Mouse (Mus musculus) kidney, postnatal 4 days (tissue): ENCODE results near the gene Gm11060.

ENCODE experiments used
- DNase-seq, 2 experiments: peaks; one replicate each; pipeline ENCODE4 v3.0.0; 2021; ENCODE audit warnings: mixed read lengths in 2 of 2

The Gm11060 gene

DNA sequence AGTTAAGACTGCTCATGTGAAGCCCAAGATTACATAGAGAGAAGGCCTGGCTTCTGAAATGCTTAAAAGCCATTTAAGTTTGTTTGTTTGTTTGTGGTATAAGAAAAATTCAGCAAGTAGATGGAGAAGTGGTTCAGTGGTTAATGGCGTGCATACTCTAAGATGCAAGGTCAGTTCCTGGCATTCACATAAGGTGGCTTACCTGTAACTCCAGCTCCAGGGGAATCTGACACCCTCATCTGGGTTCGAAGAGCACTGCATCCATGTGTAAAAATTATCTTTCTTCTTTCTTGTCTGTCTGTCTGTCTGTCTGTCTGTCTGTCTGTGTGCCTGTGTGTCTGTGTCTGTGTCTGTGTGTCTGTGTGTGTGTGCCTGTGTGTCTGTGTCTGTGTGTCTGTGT, at the start of gene Gm11060:
TSS of gene Gm11060 (plus strand) at position 301 of the 400 bp plus-strand sequence.
- no peak for DNase-seq

DNA sequence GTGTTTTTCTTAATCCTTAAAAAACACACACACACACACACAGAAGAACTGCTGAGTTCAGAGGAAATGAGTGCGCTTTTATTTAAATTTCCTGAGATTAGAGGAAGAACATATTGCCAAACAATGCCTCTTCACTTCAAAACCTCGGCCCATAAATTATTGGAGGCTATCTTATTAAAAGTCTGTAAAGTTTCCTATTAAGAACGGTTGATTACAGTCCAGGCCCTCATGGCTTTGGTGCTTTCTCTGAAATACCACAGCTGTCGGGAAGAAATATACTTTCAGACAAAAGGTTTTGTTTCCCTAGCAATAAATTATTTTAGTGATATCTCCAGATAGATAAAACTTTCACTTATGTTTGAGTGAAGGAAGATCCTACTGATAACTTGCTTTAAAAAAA, 48.7 kb upstream of the Gm11060 start:
- no peak for DNase-seq

DNA sequence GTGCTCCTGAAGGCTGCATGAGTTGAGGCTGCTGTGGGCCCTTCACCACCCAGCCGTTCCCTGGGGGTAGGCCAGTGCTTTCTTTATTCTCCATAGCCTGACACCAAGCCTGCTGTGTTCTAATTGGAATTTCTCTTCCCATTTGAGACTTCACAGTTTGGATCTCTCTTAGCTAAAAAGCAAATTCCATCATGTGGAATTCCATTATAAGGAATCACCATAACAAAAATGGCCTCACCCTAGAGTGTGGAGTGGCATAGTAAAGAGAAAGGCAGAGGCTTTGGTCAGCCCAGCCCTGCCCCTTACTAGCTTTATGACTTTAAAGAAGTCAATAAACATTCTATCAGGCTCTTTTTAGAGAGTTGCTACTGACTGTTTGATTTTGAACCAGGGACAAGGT, 43.5 kb upstream of the Gm11060 start:
- no peak for DNase-seq

DNA sequence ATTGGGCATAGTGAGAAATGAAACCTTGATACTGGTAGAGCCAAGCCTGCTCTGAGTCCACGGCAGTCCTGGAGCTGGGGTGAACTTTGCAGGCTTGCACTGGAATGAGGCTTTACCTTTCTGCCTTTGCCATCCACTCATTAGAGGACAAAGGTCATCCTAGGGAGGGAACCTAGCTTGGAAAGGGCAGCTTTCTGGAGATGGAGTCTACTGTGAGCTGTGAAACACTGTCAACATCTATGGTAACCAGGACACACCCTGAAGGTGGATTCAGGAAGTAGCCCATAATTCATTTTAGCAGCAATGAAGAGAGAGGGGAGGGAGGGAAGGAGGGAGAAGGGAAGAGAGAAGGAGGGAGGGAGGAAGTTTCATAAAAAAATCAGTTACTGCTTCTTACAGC, 36.3 kb upstream of the Gm11060 start:
- no peak for DNase-seq

DNA sequence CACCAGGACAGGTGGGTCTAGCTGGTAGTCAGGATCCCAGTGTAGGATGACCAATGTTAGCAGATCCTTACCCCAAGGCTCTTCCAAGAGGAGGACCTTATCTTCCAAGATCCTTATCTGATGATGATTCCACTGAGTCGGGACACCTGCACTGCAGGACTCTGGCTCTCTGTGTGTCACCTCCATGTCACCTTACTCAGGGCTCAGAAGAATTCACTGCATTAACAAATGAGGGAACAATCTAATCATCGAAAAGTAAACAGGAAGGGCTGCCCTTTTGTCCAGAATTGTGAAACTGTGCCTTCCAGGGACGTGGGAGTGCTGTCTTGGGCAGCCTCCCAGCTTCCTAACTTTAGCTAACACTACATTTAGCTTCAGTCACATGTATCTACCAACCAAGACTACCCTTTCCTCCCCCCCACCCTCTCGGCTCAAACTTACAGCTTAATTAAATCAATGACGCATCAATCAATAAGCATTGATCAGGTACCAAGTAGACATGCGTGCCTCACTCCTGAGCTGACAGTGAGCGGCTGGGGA, 33.2 kb upstream of the Gm11060 start:
- DNase-seq = no peak

DNA sequence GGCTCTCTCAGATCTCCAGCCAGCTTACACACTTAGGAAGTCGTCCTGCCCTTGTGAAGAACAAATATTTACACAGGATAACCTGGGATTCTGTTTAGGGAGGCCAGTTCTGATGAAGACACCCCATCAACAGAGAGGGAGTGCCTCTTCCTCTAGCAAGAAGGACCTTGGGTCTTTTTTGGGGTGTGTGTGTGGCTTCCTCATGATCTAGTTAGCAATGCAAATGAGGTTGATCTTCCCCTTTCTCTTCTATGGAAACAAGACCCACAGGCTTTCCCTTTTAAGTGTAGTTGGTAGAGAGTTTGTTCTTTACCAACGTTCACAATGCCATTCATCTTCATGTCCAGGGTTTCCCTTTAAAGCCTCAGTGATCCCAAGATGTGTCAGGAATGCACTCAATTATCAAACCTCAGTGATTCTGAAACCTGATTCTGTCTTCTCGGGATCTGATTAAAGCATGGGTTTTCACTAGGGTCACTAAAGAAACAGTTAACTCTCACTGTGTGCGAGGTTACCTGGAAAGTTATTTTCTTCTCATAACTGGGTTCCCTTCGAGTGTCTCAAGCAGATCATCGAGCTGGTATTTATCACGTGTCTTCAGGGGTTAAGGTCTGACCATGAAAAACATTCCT, 29.0 kb upstream of the Gm11060 start:
- no peak for DNase-seq

DNA sequence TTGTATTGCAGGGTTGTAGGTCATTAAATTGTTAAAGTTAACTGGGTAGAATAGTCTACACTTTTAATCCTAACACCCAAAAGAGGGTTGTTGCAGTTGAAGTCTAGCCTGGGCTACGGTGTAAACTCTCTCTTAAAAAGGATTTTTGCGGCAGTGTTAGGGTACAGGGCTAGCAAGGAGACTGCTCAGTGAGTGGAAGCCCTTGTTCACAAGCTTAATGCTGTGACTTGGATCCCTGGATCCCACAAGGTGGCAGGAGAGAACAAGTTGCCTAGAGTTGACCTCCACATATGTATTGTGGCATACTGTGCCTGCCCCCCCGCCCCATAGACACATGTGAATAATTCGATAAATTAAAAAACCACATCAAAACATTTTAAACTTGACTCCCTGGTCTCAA, 19.3 kb upstream of the Gm11060 start:
- DNase-seq = peak in 1 of 2 experiments; percentile 30

DNA sequence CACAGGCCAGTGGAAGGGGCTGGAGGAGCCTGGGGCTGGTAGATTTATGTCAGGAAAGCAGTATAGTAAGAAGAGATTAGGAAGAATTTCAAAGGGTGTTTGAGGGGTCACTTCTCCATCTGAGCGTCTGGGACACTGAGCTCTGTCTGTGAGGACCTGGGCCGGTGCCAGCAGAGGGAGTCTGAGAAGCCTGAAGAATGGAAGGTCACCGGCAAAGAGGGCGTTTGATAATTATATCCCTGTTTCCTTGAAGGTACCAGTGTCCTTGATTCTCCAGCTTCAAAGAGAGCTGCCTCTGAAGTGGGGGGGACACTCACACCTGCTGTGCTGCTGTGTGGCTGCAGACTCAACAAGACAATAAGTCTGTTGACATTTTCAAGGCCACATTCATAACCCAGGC, 17.6 kb upstream of the Gm11060 start:
- DNase-seq = peak; percentile 51 to 65

DNA sequence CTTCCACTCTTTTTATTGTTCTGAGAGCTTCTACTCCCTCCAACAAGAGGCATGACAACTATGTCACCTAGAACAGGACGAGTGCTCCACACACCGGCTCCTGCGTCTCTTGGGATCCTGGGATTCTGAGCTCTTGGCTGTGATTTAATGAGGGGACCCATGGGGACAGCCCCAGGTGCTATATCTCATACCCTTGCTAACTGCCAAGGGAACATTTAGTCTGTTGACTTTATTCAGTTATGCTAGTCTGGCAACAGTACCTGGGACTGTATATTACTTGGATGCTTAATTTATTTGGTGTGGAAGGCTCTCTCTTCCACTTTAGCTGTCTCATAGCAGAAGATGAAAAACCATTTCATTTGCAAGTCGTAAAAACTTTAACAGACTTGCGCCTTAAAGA, 16.0 kb upstream of the Gm11060 start:
- DNase-seq = no peak

DNA sequence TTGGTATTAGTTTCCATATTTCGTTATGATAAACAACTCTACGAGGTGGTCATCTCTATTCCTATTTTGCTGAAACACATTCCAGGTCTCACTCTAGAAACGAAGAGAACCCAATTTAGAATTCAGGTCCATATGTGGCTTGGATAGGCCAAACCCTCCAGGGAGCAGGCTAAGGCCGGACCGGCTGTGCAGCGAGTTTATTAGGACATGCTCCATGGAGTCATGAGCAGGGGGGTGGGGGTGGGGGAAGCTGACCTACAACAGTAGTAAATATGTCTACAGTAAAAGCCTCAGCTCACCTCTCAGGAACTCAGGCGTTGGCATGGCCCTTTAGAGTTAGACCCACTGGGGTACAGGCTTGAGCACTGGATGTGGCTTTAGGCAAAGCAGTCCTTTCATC, 14.7 kb upstream of the Gm11060 start:
- DNase-seq = no peak

DNA sequence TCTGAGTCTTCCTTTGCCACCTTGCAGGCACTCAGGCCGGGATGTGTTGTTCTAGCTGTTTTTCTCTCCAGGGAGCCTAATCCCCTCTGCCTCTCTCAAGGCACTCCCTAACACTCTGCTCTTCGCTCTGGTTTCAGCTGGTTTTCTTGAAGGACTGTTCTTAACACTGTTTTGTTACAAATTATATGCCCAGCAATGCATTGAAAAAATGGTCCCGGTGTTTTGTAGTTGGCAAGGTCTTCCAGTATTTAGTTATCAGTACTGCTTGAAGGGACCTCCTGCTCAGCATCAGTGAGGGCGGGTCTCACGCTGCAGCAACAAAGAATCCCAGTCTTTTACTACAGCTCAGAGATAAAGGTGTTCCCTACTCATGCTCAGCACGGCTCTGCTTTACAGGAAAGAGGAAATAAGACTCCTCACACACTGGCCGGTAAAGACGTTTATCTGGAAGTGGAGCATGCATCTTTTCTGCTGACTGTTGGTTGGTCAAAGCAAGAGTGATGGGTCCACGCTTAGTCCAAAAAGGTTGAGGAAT, 9.5 kb upstream of the Gm11060 start:
- no peak for DNase-seq

DNA sequence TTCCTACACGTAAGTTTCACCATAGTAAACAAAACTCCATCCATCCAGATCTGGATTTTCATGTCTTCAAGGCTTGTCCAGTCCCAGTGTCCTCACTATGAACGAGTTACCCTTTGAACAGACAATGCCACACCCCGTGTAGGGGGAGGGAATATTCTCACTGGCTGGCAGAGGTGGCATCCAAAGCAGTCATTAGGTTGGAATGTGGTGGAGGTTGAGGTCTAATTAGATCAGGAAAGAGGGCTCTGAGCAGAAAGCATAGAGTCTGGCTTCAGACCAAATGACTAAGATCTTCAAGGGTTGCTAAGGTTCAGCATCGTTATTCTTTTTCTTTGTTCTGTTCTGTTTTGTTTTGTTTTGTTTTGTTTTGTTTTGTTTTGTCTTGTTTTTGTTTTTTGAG, 7.8 kb upstream of the Gm11060 start:
- peak in 1 of 2 experiments; percentile 39 for DNase-seq

DNA sequence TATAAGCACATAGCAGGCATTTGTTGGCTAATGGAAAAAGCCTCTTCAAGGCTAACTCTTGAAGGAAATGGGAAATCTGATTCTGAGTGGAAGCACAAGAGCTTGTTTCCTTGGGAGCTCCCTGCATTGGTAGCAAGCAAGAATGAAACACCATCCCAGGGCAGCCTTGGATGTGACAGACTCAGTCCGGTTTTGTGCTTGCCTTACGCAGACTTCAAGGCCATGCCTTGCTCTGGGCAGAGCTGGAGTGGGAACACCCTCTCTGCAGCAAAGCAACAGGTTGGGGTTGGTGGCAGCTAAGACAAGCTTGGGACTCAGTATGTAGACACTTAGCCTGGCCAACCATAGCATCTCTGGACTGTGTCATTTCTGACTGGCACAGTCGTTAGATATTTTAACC, 5.7 kb upstream of the Gm11060 start:
- DNase-seq = no peak

DNA sequence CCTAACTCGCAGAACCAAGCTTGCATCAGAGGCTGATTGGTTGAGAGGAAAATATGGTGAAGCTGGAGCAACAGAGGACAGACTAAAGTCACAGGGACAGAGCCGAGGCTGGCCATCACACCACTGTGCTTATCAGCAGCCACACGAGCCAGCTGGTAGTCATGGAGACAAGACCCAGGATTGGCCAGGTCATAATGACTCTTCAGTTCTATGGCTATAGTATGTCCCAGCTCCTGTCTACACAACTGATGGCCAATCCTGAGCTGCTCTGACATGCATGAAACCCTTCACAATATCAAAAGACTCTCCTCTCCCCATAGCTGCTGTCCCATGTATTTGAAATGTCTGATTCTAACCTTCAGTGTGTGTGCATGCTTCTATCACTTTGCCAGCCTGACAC, 3.8 kb upstream of the Gm11060 start:
- DNase-seq = no peak

DNA sequence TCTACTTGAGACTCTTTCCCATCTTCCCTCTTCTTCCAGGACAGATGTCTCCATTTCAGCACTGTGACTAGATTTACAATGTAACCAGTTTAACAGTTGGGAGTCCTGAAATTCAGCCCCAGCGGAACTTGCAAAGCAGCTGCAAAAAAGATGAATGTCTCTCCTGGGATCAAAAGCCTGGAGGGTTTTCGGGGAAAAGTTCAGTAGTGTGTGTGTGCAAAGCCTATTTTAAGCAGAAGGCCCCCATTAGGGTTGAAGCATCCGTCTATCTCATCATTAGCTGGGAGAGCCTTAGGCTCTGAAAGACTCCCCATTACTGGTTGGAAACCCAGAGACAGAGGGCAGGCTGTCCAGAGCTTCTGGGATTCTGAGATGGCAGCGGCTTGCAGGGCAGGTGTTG, 2.7 kb upstream of the Gm11060 start:
- peak; percentile 39 to 51 for DNase-seq

DNA sequence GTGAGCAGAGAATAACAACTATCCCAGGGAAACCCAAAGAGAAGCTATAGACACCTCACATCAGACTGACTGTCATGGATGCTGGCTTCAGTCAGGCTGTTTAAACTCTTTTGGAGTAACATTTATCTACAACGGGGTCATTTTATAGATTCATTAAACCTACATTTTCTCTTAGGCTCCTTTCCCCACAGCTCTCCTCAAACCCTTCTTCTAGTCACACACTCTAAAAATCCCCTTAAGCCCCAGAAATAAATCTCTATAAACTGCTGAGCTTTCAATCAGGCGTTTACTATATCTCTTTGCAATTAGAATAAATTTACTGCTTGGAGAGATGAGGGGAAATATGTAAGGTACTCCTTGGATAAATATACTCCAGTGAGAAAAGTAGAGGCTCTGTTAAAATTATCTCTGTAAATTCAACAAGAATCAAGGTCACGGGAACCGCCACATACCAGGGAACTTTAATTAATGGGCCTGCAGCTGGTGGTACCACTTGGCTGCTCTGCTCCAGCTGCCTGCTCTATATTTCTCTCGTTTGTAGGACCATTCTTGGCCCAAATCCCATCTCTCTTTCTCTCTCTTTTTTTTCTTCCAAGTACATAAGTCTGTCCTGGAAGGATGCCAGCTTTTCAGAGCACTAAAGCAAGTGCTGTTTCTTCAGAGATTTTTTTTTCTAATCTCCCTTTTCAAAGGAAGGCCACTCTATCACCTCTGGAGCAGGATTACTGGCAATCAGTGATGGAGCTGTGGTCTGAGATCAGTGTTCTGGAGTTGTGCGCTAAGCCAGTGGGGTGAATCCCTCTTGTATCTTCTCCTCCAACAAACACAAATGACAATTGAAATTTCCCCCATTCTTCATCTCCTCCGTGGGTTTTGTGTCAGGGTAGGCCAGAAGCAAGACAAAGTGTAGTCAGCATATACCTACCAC, 2.0 kb upstream of the Gm11060 start:
- peak in 1 of 2 experiments; percentile 44 for DNase-seq

DNA sequence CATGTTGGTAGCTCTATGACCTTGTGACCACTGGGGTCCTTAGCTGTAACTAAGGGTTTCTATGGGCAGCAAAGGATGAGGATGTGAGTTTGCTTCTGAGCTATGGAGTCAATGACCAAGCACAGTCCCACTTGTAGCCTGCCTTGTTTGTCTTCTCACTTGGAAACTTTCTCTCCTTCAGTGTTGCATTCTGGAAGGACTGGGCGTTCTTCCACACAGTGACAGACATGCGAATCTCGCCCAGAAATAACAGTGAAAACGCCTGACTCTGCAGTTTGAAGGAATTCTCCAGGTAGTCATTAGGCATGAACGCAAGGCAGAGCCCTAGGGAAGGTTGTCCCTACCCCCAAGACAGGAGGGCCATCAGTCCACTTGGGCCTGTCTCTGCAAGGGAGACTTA, 827 bp upstream of the Gm11060 start:
- peak in 1 of 2 experiments; percentile 35 for DNase-seq

DNA sequence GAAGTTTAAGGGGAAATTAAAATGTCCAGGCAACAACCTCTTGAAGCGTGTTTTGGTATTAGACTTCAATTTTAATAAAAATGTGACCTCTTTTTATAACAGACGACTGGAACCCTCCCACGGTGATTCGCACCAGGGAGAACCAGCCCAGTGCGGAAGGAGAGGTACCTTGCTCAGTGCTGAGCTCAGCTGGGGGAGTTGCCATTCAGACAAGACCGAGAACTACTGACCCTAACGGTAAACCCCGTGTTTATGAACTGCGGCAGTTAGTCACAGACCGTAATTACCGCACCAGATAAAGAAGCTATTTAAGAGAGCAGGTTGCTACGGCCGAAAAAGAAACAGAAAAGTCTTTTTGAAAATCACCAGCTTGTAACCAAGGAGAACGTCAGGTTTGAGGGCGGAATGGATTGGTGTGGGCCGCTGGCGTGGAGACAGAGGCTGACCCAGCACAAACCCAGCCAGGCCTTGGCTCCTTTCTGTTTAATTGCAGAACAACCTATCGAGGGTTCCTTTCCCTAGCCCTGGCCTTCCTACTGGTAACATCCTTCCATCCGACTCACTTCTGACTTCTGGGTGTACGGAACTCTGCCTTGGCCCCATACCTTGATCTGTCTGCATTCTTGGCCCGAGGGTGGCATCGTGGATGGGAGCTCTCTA, 5.6 kb downstream of the Gm11060 start:
- DNase-seq = peak; percentile 36 to 57

DNA sequence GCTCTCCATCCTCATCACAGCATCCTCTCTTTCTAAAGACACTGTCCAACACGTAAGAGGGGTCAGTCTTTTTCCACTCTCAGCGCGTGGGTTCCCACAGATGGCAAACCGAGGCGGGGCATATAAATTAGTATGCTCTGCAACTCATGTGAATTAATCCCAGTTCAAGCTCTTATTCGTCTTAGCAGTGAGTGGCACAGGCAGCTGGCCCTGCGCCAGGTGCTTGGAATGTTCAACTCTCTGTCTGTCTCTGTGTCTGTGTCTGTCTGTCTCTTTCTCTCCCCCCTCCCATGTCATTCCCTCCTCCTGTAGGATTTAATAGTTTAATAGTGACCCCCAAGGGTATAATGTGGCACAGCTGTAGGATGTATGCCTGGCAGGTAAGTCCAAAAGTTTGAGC, 7.6 kb downstream of the Gm11060 start:
- DNase-seq = no peak

DNA sequence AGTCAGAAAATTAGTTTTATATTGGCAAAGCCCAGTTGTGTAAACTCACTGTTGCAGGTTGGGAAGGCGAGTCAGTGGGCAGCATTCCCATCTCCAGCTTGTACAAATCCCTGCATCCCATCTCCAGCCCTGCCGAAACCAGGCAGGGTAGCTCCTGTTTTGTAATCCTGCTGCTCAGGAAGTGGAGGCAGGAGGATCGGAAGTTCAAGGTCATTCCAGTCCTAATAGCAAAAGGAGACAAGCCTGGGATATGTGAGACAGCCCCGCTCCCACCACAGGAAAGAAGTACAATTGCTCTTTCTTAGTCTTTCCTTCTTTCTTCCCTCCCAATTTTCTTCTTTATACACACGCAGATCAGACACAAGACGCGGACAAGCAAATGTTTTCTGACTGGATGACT, 8.7 kb downstream of the Gm11060 start:
- no peak for DNase-seq

DNA sequence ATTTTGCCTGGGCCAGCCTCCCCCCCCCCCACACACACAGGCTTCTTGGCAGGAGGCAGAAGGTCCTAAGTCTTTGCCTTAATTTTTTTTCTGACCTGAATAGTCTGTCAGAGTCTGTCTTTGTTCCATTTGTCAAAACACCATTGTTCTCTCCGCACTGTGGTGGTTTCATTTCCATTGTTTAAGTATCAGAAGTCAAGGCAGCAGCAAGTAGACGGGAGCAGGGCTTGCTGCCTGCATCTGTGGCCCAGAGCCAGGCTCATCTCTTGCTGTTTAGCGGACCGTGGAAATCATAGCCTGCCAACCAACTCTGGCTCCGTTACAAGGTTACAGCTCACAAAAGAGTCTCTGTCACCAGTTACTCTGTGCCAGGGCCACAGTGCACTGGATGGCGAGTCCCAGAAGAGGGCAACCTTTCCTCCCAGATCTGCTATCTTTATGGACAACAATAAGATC, 16.9 kb downstream of the Gm11060 start:
- DNase-seq = peak; percentile 67 to 76

DNA sequence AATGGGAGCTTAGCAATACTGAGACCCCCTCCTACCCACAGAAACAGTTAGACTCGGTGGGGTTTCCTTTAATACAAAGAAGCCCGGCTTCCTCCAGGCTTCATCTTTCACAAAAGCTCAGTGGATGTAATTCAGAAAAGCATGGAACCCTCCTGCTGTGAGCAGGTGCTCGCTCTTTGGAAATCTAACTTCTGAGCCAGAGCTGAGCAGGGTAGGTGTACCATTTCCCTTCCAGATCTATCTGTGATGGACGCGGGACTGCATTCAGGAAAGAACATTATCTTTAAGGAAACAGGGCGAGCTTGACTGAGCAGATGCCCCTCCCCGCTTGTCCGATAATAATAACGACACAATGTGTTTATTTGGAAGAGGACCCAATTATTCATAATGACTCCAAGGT, 22.3 kb downstream of the Gm11060 start:
- no peak for DNase-seq

DNA sequence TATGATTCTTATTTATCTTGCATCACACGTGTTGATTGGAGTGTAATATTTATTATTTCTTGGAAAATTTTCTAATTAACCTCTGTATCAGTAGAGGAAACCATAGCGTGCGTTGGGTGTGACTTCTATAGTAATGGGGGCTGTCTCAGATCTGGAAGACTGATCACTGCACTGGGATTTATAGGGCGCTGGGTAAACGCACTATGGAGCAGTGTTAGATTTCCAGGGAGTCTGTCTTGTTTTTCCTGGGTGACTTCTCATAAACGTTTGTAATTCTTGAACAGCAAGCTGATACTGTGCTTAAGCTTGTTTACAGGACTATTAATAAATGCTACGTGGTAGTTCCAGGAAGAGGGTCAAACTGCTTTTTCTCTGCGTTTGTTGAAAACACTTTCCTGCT, 25.9 kb downstream of the Gm11060 start:
- no peak for DNase-seq
